Mouse (Mus musculus): ENCODE measurements around the gene Ednra. TPM values are rescaled to one million over a fixed set of nuclear protein-coding genes. Genes with fewer than 3 reads are reported as not detected.

Gene Ednra
- 6.9 and 7.7 TPM in 2 replicates for total RNA-seq (2014; rRNA removed)
- 4.6 and 4.7 TPM in 2 replicates for polyA plus RNA-seq (2015; fragmentation: Nextera tagmentation; extraction: Ambion mirVana)

GRCm38 (mm10) chr8:77724046-77724930, at the start of gene Ednra:
Gene Ednra, minus strand, starts transcription at chr8:77724464.
- no peaks in the 10 kb centered on the region for H3K27me3 ChIP-seq (ENCODE audit: insufficient read depth, low read length)
- 2% methylated on average over 27 of the region's 27 CpGs for WGBS
- no peaks in the 10 kb centered on the region for H3K36me3 ChIP-seq (ENCODE audit: insufficient read depth, low read length)
- H3K4me2 ChIP-seq (ENCODE audit: low read depth, low read length): peak within 1 kb of the TSS; percentile 74
- ATAC-seq: peak; percentile 87
- H3K9me3 ChIP-seq (ENCODE audit: low read length): no peaks in the 10 kb centered on the region
- peak within 1 kb of the TSS; percentile 62 for H3K27ac ChIP-seq
- H3K4me3 ChIP-seq (ENCODE audit: low read length): peak within 1 kb of the TSS; percentile 42
- DNase-seq (ENCODE audit: low spot score): peak; percentile 58
- peak within 1 kb of the TSS; percentile 30 for H3K9ac ChIP-seq (replicated peaks; ENCODE audit: low read length)
- no peaks in the 10 kb centered on the region for H3K4me1 ChIP-seq (ENCODE audit: insufficient read depth, low read length)
- TF ChIP-seq CTCF (IDR thresholded peaks at IDR 0.05; ENCODE audit: low read depth): peak; percentile 38

- Histone ChIP-seq H3K4me2 (ENCODE audit: low read depth, low read length) (no peak overlapping the region), H3K27ac (no peak overlapping the region), H3K27me3 (ENCODE audit: insufficient read depth, low read length) (no peaks in the 10 kb centered on the region), H3K4me1 (ENCODE audit: insufficient read depth, low read length) (no peaks in the 10 kb centered on the region), H3K4me3 (ENCODE audit: low read length) (no peak overlapping the region), H3K36me3 (ENCODE audit: insufficient read depth, low read length) (no peaks in the 10 kb centered on the region), H3K9me3 (ENCODE audit: low read length) (no peaks in the 10 kb centered on the region), H3K9ac (replicated peaks; ENCODE audit: low read length) (no peak overlapping the region)
- DNase-seq (ENCODE audit: low spot score) (no peak), ATAC-seq (no peak)
- WGBS: 80% methylated on average over 4 of the region's 4 CpGs
- no peak for TF ChIP-seq CTCF (IDR thresholded peaks at IDR 0.05; ENCODE audit: low read depth)
Observed at GRCm38 (mm10) chr8:77773831-77774230, 49.6 kb upstream of the Ednra start.

- TF ChIP-seq CTCF (IDR thresholded peaks at IDR 0.05; ENCODE audit: low read depth): peak; percentile 51
- Histone ChIP-seq H3K4me3 (ENCODE audit: low read length) (no peak overlapping the region), H3K4me2 (ENCODE audit: low read depth, low read length) (no peak overlapping the region), H3K9me3 (ENCODE audit: low read length) (no peaks in the 10 kb centered on the region), H3K27ac (no peak overlapping the region), H3K9ac (replicated peaks; ENCODE audit: low read length) (no peak overlapping the region), H3K36me3 (ENCODE audit: insufficient read depth, low read length) (no peaks in the 10 kb centered on the region), H3K4me1 (ENCODE audit: insufficient read depth, low read length) (no peaks in the 10 kb centered on the region), H3K27me3 (ENCODE audit: insufficient read depth, low read length) (no peaks in the 10 kb centered on the region)
- DNase-seq (ENCODE audit: low spot score) (no peak), ATAC-seq (no peak)
- WGBS: 80% methylated on average over 5 of the region's 5 CpGs
Observed at GRCm38 (mm10) chr8:77773256-77773655, 49.0 kb upstream of the Ednra start.

- Histone ChIP-seq H3K4me3 (ENCODE audit: low read length) (no peak overlapping the region), H3K9ac (replicated peaks; ENCODE audit: low read length) (no peak overlapping the region), H3K36me3 (ENCODE audit: insufficient read depth, low read length) (no peaks in the 10 kb centered on the region), H3K9me3 (ENCODE audit: low read length) (no peaks in the 10 kb centered on the region), H3K4me2 (ENCODE audit: low read depth, low read length) (no peak overlapping the region), H3K27ac (no peak overlapping the region), H3K27me3 (ENCODE audit: insufficient read depth, low read length) (no peaks in the 10 kb centered on the region), H3K4me1 (ENCODE audit: insufficient read depth, low read length) (no peaks in the 10 kb centered on the region)
- DNase-seq (ENCODE audit: low spot score): peak; percentile 44
- peak; percentile 62; the same call in 1 of the 2 replicates for ATAC-seq
- no peak for TF ChIP-seq CTCF (IDR thresholded peaks at IDR 0.05; ENCODE audit: low read depth)
- 41% methylated on average over 5 of the region's 5 CpGs for WGBS
Observed at GRCm38 (mm10) chr8:77772210-77772886, 48.1 kb upstream of the Ednra start.

GRCm38 (mm10) chr8:77770966-77771365, 46.7 kb upstream of the Ednra start:
- no peak overlapping the region for H3K4me3 ChIP-seq (ENCODE audit: low read length)
- ATAC-seq (no peak), DNase-seq (ENCODE audit: low spot score) (no peak)
- no peaks in the 10 kb centered on the region for H3K9me3 ChIP-seq (ENCODE audit: low read length)
- no peak overlapping the region for H3K4me2 ChIP-seq (ENCODE audit: low read depth, low read length)
- H3K4me1 ChIP-seq (ENCODE audit: insufficient read depth, low read length): no peaks in the 10 kb centered on the region
- H3K27ac ChIP-seq: no peak overlapping the region
- H3K9ac ChIP-seq (replicated peaks; ENCODE audit: low read length): no peak overlapping the region
- no peaks in the 10 kb centered on the region for H3K36me3 ChIP-seq (ENCODE audit: insufficient read depth, low read length)
- TF ChIP-seq CTCF (IDR thresholded peaks at IDR 0.05; ENCODE audit: low read depth): no peak
- H3K27me3 ChIP-seq (ENCODE audit: insufficient read depth, low read length): no peaks in the 10 kb centered on the region
- 78% methylated on average over 3 of the region's 3 CpGs for WGBS

- no peaks in the 10 kb centered on the region for H3K36me3 ChIP-seq (ENCODE audit: insufficient read depth, low read length)
- 94% methylated on average over 5 of the region's 5 CpGs for WGBS
- no peak for TF ChIP-seq CTCF (IDR thresholded peaks at IDR 0.05; ENCODE audit: low read depth)
- H3K27me3 ChIP-seq (ENCODE audit: insufficient read depth, low read length): no peaks in the 10 kb centered on the region
- H3K9ac ChIP-seq (replicated peaks; ENCODE audit: low read length): no peak overlapping the region
- H3K4me1 ChIP-seq (ENCODE audit: insufficient read depth, low read length): no peaks in the 10 kb centered on the region
- ATAC-seq: no peak
- H3K27ac ChIP-seq: no peak overlapping the region
- DNase-seq (ENCODE audit: low spot score): no peak
- H3K9me3 ChIP-seq (ENCODE audit: low read length): no peaks in the 10 kb centered on the region
- no peak overlapping the region for H3K4me2 ChIP-seq (ENCODE audit: low read depth, low read length)
- no peak overlapping the region for H3K4me3 ChIP-seq (ENCODE audit: low read length)
Observed at GRCm38 (mm10) chr8:77768916-77769315, 44.7 kb upstream of the Ednra start.
